Mouse (Mus musculus) gastrocnemius, postnatal 4 days (tissue): ENCODE data around the gene Pdcd10. TPM values are rescaled to one million over a fixed set of nuclear protein-coding genes. Genes with fewer than 3 reads are reported as not detected.

ENCODE experiments used
- DNase-seq, 2 experiments: peaks; one replicate each; pipeline ENCODE4 v3.0.0; 2021 to 2022; ENCODE audit warnings: low spot score in 2 of 2, mixed read lengths in 2 of 2
- total RNA-seq, 2 experiments: library from RNA; stranded (reverse); gene quantifications; 2 replicates each; pipeline ENCODE4 v1.2.3; 2021

Pdcd10 gene
- total RNA-seq, 2 experiments from 2014 or later: 34.7 to 39.7 TPM

DNA sequence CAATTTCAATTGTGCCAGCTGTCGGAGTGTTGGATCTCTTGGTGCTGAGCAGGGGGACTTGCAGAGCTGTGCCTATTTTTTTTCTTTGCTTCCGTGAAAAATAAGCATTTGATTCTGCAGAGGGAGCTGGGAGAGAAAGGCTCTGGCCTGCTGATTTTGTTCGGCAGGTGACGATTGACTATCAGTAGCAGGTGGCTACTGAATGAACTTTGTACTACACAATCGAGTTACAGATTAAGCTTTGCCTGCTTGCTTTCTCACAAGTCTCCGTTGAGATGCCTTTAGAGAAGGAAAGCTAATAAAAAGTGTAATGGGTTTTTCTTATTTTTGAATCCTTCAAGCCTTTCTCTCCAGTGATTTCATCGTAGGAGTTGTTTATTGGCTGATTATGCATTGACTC lies 81.5 kb downstream of the Pdcd10 start:
- DNase-seq: no peak

DNA sequence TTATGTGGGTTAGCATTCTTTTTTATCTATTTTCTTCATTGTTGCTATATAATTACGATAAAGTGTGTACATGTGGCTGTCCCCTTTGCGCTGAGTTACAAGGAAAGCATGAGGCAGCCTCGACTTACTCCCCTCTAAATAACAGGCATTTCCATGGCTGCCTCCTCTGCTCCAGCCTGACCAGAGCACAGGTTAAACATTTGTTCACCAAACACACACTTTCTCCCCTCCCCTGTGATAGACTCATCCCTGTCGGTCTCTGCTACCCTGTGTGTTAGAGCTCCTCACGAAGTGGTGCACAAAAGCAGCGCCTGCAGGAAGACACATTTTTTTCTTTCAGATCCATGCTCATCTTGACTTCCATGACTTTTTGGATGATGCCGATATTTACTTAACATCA lies 82.0 kb downstream of the Pdcd10 start:
- no peak for DNase-seq

DNA sequence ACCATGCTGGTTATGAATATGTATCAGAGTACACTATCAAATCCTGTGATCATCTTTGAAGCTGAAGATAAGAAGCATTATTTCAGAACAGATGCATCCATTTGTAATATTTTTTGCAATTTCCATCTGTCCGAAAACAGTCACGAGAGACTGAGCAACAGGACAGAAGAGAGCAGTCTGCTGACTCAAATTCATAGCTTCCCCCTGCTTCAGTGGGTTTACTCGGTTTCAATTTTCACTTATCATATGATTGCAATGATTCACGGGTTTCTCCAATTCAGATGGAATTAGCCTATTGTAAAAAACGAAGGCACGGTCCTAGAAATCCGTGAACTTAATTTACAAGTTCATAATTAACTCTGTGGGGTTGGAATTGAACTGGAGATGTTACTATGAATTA lies 88.5 kb downstream of the Pdcd10 start:
- no peak for DNase-seq

Other genes starting within 250 kb of the Pdcd10 start
- not detected for gene Wdr49, start 74.7 kb downstream of the Pdcd10 start, total RNA-seq
- 1 to 10 TPM in 1 of 2 experiments, under 1 TPM in 1; 0.91 to 1.1 TPM for gene Serpini1, start 691 bp upstream of the Pdcd10 start, total RNA-seq
- under 1 TPM in 1 of 2 experiments, not detected in 1; 0.31 TPM for gene Gm29133, start 191.3 kb upstream of the Pdcd10 start, total RNA-seq